Mouse (Mus musculus): ENCODE data around the gene 9330161L09Rik.

DNA sequence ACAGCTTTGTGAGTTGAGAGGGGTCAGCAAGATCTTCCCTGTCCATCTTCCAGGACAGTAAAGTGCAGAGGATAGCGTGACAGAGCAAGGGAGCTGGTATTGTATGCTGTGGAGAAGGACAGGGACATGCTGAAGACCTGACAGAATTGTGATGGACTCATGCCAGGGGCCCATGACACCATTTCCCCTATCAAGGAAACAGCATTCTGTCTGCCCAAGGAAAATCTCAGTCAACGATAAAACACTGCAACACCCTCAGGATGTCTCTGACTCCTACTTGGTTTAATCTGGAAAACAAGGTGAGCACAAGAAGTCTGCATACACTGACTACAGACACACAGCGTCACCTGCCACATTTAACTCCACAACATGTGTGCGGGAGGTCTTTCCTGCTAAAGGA is at the start of gene 9330161L09Rik:
- TF ChIP-seq CHD2 (IDR thresholded peaks at IDR 0.05; ENCODE audit: low read depth, low read length) (no peak), ZNF384 (IDR thresholded peaks at IDR 0.05; ENCODE audit: low read depth, low read length) (no peak), ZC3H11A (IDR thresholded peaks at IDR 0.05; ENCODE audit: borderline replicate concordance, low read depth, low read length) (no peak), HCFC1 (IDR thresholded peaks at IDR 0.05; ENCODE audit: borderline replicate concordance, insufficient read depth, low read length) (no peak)
